Mouse (Mus musculus) stomach, embryonic 14.5 days (tissue): ENCODE data around the gene Olfr711. TPM values are rescaled to one million over a fixed set of nuclear protein-coding genes. Genes with fewer than 3 reads are reported as not detected.
"Not testable (repeated sequence)": the region's sequence is repeated elsewhere in the genome, so short reads cannot be mapped to it uniquely, and the experiment has no call there.

Experiments used
- ATAC-seq: fragments of 200-750 bp; cut with Nextera tagmentation; 2 replicates; pipeline ENCODE4 v1.8.0; 2017; ENCODE audit warnings: low read depth, moderate TSS enrichment; ENCODE audit not compliant: insufficient number of reproducible peaks, insufficient read depth, low FRiP score
- H3K27ac ChIP-seq: fragments of 300-500 bp; sonication (generic); 2 replicates; pipeline ENCODE4 v1.5.1; 2014; ENCODE audit warnings: mild to moderate bottlenecking, low read length, moderate library complexity, mixed read lengths
- H3K27me3 ChIP-seq: fragments of 300-500 bp; sonication (generic); 2 replicates; pipeline ENCODE4 v1.6.1; 2014; ENCODE audit warnings: low read length, control low read depth, mixed read lengths; ENCODE audit not compliant: control insufficient read depth, insufficient read depth
- H3K36me3 ChIP-seq: fragments of 300-500 bp; sonication (generic); 2 replicates; pipeline ENCODE4 v1.6.1; 2014; ENCODE audit warnings: mild to moderate bottlenecking, control low read depth, low read length, moderate library complexity, mixed read lengths; ENCODE audit not compliant: control insufficient read depth, insufficient read depth
- H3K4me1 ChIP-seq: fragments of 300-500 bp; sonication (generic); 2 replicates; pipeline ENCODE4 v1.6.1; 2014; ENCODE audit warnings: low read length, control low read depth, mixed read lengths; ENCODE audit not compliant: control insufficient read depth, insufficient read depth
- H3K4me2 ChIP-seq: fragments of 300-500 bp; sonication (generic); replicated peaks from 2 replicates; pipeline ENCODE4 v1.6.1; 2014; ENCODE audit warnings: low read depth, low read length, control low read depth
- H3K4me3 ChIP-seq: fragments of 300-500 bp; sonication (generic); 2 replicates; pipeline ENCODE4 v1.5.1; 2014; ENCODE audit warnings: low read depth, low read length, control low read depth
- H3K9ac ChIP-seq: fragments of 300-500 bp; sonication (generic); replicated peaks from 2 replicates; pipeline ENCODE4 v1.6.1; 2014; ENCODE audit warnings: low read depth, mild to moderate bottlenecking, control low read depth, low read length, moderate library complexity, mixed read lengths
- H3K9me3 ChIP-seq: fragments of 300-500 bp; sonication (generic); 2 replicates; pipeline ENCODE4 v1.6.1; 2016; ENCODE audit warnings: low read depth, low read length, control low read depth; ENCODE audit not compliant: control insufficient read depth
- WGBS: fragments of 180-500 bp; shearing (Covaris S2); extraction: QIAGEN DNeasy Blood & Tissue Kit; methylation state at CpG from one replicate; pipeline ENCODE4 v1.1.7; 2014; 5-methylcytosine and 5-hydroxymethylcytosine counted together
- polyA plus RNA-seq: library from polyadenylated mRNA; unstranded; fragments of >200 nt; fragmentation: Nextera tagmentation; extraction: Ambion mirVana; gene quantifications from 2 replicates; pipeline ENCODE4 v1.2.1, GENCODE M21; 2014

The Olfr711 gene
- polyA plus RNA-seq, 1 experiment from 2014 or later, result not detected

DNA sequence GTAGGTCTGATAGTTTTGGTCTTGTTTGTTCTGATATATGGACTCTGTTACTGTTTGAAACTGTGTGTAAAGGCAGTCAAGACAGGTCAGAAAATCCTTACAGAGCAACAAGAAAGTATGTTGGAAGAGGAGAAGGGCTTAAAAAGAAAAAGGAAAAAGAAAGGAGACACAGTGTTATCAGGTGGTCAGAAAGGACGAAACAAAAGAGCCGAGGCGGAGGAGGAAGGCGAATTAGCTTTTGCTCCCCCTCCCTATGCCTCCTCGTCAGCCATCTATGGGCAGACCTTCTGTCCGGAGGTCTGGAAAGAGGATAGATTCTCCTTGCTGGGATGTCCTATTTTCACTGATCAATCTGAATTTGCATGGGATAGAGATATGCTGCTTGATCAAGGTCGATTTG, 54.3 kb downstream of the Olfr711 start:
- not testable (repeated sequence) for H3K27ac ChIP-seq, H3K4me1 ChIP-seq, H3K27me3 ChIP-seq, ATAC-seq, H3K9me3 ChIP-seq, H3K4me3 ChIP-seq, H3K4me2 ChIP-seq, H3K36me3 ChIP-seq, H3K9ac ChIP-seq
- 90% methylated on average over 2 of the region's 7 CpGs for WGBS

Other genes starting within 250 kb of the Olfr711 start
- not detected in 2 replicates for gene Olfr697, start 233.0 kb downstream of the Olfr711 start, polyA plus RNA-seq
- not detected in 2 replicates for gene Olfr698, start 220.1 kb downstream of the Olfr711 start, polyA plus RNA-seq
- gene Olfr699, start 182.3 kb downstream of the Olfr711 start, polyA plus RNA-seq, result not detected in 2 replicates
- gene Olfr700, start 166.6 kb downstream of the Olfr711 start, polyA plus RNA-seq, result not detected in 2 replicates
- gene Olfr701, start 161.3 kb downstream of the Olfr711 start, polyA plus RNA-seq, result not detected in 2 replicates
- not detected in 2 replicates for gene Olfr702, start 141.6 kb downstream of the Olfr711 start, polyA plus RNA-seq
- not detected in 2 replicates for gene Olfr703, start 132.1 kb downstream of the Olfr711 start, polyA plus RNA-seq
- gene Olfr704, start 112.3 kb downstream of the Olfr711 start, polyA plus RNA-seq, result not detected in 2 replicates
- gene Olfr705, start 98.6 kb downstream of the Olfr711 start, polyA plus RNA-seq, result not detected in 2 replicates
- not detected in 2 replicates for gene Olfr706, start 87.3 kb downstream of the Olfr711 start, polyA plus RNA-seq
- gene Olfr707, start 74.2 kb downstream of the Olfr711 start, polyA plus RNA-seq, result not detected in 2 replicates
- not detected in 2 replicates for gene Olfr1532-ps1, start 67.5 kb downstream of the Olfr711 start, polyA plus RNA-seq
- gene Olfr709-ps1, start 43.2 kb downstream of the Olfr711 start, polyA plus RNA-seq, result not detected in 2 replicates
- gene Olfr710, start 27.1 kb downstream of the Olfr711 start, polyA plus RNA-seq, result not detected in 2 replicates
- gene Olfr6, start 11.5 kb downstream of the Olfr711 start, polyA plus RNA-seq, result not detected in 2 replicates
- not detected in 2 replicates for gene Olfr2, start 30.6 kb upstream of the Olfr711 start, polyA plus RNA-seq
- gene Olfr713, start 55.7 kb upstream of the Olfr711 start, polyA plus RNA-seq, result not detected in 2 replicates
- not detected in 2 replicates for gene Olfr714, start 95.5 kb upstream of the Olfr711 start, polyA plus RNA-seq
- gene Olfr17, start 117.8 kb upstream of the Olfr711 start, polyA plus RNA-seq, result not detected in 2 replicates
- gene Olfr715b, start 134.9 kb upstream of the Olfr711 start, polyA plus RNA-seq, result not detected in 2 replicates
- not detected in 2 replicates for gene Olfr715, start 155.6 kb upstream of the Olfr711 start, polyA plus RNA-seq
- gene Olfr716, start 162.9 kb upstream of the Olfr711 start, polyA plus RNA-seq, result not detected in 2 replicates
- gene Nlrp14, start 191.5 kb upstream of the Olfr711 start, polyA plus RNA-seq, result not detected in 2 replicates
- gene Rbmxl2, start 234.0 kb upstream of the Olfr711 start, polyA plus RNA-seq, result not detected in 2 replicates